Mouse (Mus musculus): ENCODE data around the gene Plppr3. TPM values are rescaled to one million over a fixed set of nuclear protein-coding genes. Genes with fewer than 3 reads are reported as not detected.

The Plppr3 gene
- polyA plus RNA-seq, 1 experiment from 2014 or later = 102 TPM

DNA sequence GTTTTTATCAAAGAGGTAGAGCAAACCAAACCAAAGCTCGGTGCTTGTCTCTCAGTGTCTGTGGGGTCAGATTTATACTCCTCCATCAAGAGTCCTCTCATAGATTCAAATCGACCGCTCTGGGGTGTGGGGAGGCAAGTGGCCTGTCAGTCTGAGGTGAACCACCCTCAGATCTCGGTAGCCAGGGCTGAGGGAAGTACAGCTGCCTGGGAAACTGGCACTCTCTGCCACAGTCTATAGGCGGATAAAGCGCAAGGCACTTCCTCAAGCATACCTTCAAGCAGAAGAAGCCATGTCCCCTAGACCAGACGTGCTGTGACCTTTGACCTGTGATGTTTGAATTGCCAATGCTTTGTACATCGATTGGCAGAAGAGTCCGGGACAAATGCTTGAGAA, 41.6 kb downstream of the Plppr3 start:
- H3K9me3 ChIP-seq = no peaks in the 10 kb centered on the region
- H3K4me3 ChIP-seq = no peak overlapping the region
- DNase-seq (ENCODE audit: extremely low spot score, low spot score) = no peak
- H3K36me3 ChIP-seq (replicated peaks) = no peaks in the 10 kb centered on the region
- H3K4me1 ChIP-seq = peaks cover 7% of the 10 kb centered on the region; the same call in 1 of the 2 replicates
- H3K27me3 ChIP-seq (ENCODE audit: poor library complexity, severe bottlenecking) = no peaks in the 10 kb centered on the region
- WGBS = 79% methylated on average over 9 of the region's 9 CpGs
- H3K27ac ChIP-seq = no peak overlapping the region

GRCm38 (mm10) chr10:79832026-79832785, 42.2 kb downstream of the Plppr3 start:
- H3K36me3 ChIP-seq (replicated peaks) = no peaks in the 10 kb centered on the region
- no peak overlapping the region for H3K27ac ChIP-seq
- H3K4me1 ChIP-seq = peaks cover 7% of the 10 kb centered on the region; the same call in 1 of the 2 replicates
- no peak overlapping the region for H3K4me3 ChIP-seq
- no peaks in the 10 kb centered on the region for H3K27me3 ChIP-seq (ENCODE audit: poor library complexity, severe bottlenecking)
- DNase-seq (ENCODE audit: extremely low spot score, low spot score) = no peak
- 88% methylated on average over 7 of the region's 7 CpGs for WGBS
- H3K9me3 ChIP-seq = no peaks in the 10 kb centered on the region

DNA sequence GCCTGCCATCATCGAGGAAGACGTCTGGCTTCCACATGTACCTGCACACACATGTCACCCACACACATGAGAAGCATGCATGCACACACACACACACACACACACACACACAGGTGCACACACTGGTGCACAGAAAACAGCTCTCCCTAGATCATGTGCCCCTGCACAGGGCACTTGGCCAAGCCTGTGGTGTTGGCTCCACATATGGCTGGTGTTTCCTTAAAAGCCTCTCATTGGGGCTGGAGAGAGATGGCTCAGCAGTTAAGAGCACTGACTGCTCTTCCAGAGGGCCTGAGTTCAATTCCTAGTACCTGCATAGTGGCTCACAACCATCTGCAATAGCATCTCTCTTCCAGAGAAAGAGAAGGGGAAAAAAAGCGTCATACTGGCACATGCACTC, 42.9 kb downstream of the Plppr3 start:
- Histone ChIP-seq H3K27ac (no peak overlapping the region), H3K36me3 (replicated peaks) (no peaks in the 10 kb centered on the region), H3K4me1 (peaks cover 7% of the 10 kb centered on the region; the same call in 1 of the 2 replicates), H3K4me3 (no peak overlapping the region), H3K9me3 (no peaks in the 10 kb centered on the region), H3K27me3 (ENCODE audit: poor library complexity, severe bottlenecking) (no peaks in the 10 kb centered on the region)
- WGBS = 94% methylated on average over 3 of the region's 3 CpGs
- DNase-seq (ENCODE audit: extremely low spot score, low spot score) = no peak

DNA sequence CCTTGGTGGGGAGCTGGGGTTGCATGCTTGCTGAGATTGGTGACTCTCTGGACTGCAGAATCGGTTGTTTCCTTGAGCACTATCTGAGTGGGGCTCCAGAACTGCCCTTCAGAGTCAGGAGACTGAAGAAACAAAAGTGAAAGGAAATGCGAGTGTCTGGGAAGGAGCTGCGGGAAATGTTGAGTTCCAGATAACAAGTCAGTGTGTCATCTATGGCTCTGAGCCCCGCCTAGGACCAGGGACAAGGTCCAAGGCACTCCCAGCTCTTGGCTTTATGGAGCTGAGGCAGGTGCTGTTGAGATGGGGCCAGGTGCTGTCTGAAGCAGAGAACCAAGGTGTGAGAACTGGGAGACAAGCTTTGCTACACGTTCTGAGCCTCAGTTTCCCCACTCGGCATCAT, 50.0 kb downstream of the Plppr3 start:
- DNase-seq (ENCODE audit: extremely low spot score, low spot score) = no peak
- no peak overlapping the region for H3K27ac ChIP-seq
- WGBS = 77% methylated on average over 6 of the region's 6 CpGs
- peaks cover 15% of the 10 kb centered on the region for H3K4me1 ChIP-seq
- no peaks in the 10 kb centered on the region for H3K9me3 ChIP-seq
- H3K4me3 ChIP-seq = no peak overlapping the region
- H3K36me3 ChIP-seq (replicated peaks) = peaks cover 16% of the 10 kb centered on the region
- no peaks in the 10 kb centered on the region for H3K27me3 ChIP-seq (ENCODE audit: poor library complexity, severe bottlenecking)

DNA sequence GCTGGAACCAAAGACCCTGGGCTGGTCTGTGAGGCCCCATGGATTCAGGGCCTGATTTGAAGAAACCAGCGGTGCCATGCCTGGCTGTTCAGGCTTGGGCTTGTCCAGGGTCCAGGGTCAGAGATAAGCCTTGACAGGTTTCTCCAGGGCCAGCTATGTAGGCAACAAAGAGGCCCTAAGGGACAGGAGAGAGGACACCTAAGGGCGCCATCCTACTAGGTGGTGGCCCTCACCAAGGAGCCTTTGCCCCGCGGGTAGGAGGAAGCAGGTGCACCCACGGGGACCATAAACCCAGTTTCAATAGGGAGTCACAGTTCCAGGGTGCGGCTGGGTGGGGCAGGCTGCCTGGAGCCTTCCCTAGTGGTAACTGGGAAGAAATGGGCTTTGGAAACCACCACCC, 51.4 kb downstream of the Plppr3 start:
- Histone ChIP-seq H3K27ac (0 out of 2 replicates have a peak overlapping the region, but pooled peaks have one; percentile 22), H3K36me3 (replicated peaks) (peaks cover 30% of the 10 kb centered on the region), H3K27me3 (ENCODE audit: poor library complexity, severe bottlenecking) (no peaks in the 10 kb centered on the region), H3K4me3 (no peak overlapping the region), H3K9me3 (no peaks in the 10 kb centered on the region), H3K4me1 (peaks cover 18% of the 10 kb centered on the region)
- 77% methylated on average over 6 of the region's 6 CpGs for WGBS
- DNase-seq (ENCODE audit: extremely low spot score, low spot score) = no peak

DNA sequence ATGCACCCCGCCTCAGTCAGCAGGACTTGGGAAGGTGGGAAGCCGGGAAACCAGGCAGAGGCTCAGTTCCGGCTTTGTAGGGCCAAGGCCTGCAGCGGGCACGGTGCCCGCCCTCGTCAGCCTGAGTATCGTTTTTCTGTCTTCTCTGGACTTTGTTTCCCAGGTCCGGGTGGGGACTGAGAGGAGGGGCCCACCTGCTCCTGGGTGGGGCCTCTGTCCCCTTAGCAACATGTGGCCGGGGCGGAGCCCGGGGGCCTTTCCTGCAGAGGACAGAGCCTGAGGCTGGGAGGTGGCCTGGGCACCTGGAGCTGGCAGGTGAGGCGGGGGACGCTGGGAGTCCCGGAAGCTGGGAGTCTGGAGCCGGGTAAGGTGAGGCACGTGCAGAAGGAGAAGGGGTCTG, 52.1 kb downstream of the Plppr3 start:
- Histone ChIP-seq H3K36me3 (replicated peaks) (peaks cover 33% of the 10 kb centered on the region), H3K4me1 (peaks cover 18% of the 10 kb centered on the region), H3K4me3 (peak overlapping the region; percentile 8; the same call in 1 of the 2 replicates), H3K9me3 (no peaks in the 10 kb centered on the region), H3K27ac (peak overlapping the region; percentile 63), H3K27me3 (ENCODE audit: poor library complexity, severe bottlenecking) (no peaks in the 10 kb centered on the region)
- 34% methylated on average over 17 of the region's 17 CpGs for WGBS
- no peak for DNase-seq (ENCODE audit: extremely low spot score, low spot score)

- Histone ChIP-seq H3K4me1 (peaks cover 18% of the 10 kb centered on the region), H3K9me3 (no peaks in the 10 kb centered on the region), H3K4me3 (no peak overlapping the region), H3K36me3 (replicated peaks) (peaks cover 38% of the 10 kb centered on the region), H3K27me3 (ENCODE audit: poor library complexity, severe bottlenecking) (no peaks in the 10 kb centered on the region), H3K27ac (0 out of 2 replicates have a peak overlapping the region, but pooled peaks have one; percentile 63)
- no peak for DNase-seq (ENCODE audit: extremely low spot score, low spot score)
- 89% methylated on average over 12 of the region's 12 CpGs for WGBS
Observed at GRCm38 (mm10) chr10:79821731-79822130, 52.7 kb downstream of the Plppr3 start.

- DNase-seq (ENCODE audit: extremely low spot score, low spot score) = no peak
- Histone ChIP-seq H3K4me1 (peaks cover 18% of the 10 kb centered on the region), H3K4me3 (no peak within 1 kb of the TSS), H3K36me3 (replicated peaks) (peaks cover 47% of the 10 kb centered on the region), H3K9me3 (no peaks in the 10 kb centered on the region), H3K27me3 (ENCODE audit: poor library complexity, severe bottlenecking) (no peaks in the 10 kb centered on the region), H3K27ac (no peak within 1 kb of the TSS)
- 76% methylated on average over 11 of the region's 11 CpGs for WGBS
Observed at GRCm38 (mm10) chr10:79820782-79821181, 53.7 kb downstream of the Plppr3 start, which contains the start of gene Misp. Gene Misp (plus strand): TSS chr10:79820989.

DNA sequence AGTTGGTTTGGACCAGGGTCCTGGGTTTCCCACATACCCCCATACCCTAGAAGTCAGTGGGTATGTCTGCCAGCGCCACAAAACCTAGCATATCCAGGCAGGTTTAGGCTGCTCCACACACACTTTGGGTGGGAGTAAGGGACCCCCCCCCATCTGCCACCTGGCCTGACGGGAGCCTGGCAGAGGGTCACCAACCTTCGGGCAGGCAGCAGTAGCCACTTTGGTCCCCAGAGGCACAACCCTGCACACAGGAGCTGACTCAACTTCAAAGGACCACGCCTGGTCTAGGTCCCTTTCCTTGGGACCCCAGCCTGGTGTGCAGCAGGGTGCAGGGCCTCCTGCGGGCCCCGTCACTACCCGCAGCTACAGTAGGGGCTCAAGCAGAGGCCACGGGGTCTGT, 54.2 kb downstream of the Plppr3 start:
- WGBS = 91% methylated on average over 8 of the region's 8 CpGs
- peaks cover 18% of the 10 kb centered on the region for H3K4me1 ChIP-seq
- peaks cover 52% of the 10 kb centered on the region for H3K36me3 ChIP-seq (replicated peaks)
- H3K27ac ChIP-seq = no peak overlapping the region
- no peak for DNase-seq (ENCODE audit: extremely low spot score, low spot score)
- H3K9me3 ChIP-seq = no peaks in the 10 kb centered on the region
- no peak overlapping the region for H3K4me3 ChIP-seq
- H3K27me3 ChIP-seq (ENCODE audit: poor library complexity, severe bottlenecking) = no peaks in the 10 kb centered on the region

- DNase-seq (ENCODE audit: extremely low spot score, low spot score) = no peak
- Histone ChIP-seq H3K36me3 (replicated peaks) (peaks cover 57% of the 10 kb centered on the region), H3K9me3 (no peaks in the 10 kb centered on the region)
Observed at GRCm38 (mm10) chr10:79819606-79820005, 54.8 kb downstream of the Plppr3 start.

DNA sequence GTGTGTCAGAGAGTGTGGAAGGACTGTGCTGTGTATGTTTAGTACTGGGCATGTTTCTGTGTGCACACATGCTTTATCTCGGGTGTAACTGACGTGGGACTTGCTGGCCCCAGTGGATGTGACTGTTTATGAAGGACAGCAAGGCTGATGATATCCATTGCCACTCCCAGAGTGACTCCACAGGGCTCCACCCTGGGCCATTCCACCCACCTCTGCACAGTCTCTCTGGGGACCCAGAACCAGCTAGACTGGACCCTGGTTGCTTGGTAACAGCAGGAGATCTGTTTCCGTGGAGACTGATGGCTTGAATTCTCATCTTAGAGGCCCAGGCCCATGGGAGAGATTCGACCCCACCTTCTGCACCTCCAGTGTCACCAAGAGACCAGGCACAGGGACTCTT, 56.2 kb downstream of the Plppr3 start:
- peaks cover 57% of the 10 kb centered on the region for H3K36me3 ChIP-seq (replicated peaks)
- H3K4me1 ChIP-seq = peaks cover 16% of the 10 kb centered on the region
- DNase-seq (ENCODE audit: extremely low spot score, low spot score) = no peak
- no peak overlapping the region for H3K4me3 ChIP-seq
- no peaks in the 10 kb centered on the region for H3K27me3 ChIP-seq (ENCODE audit: poor library complexity, severe bottlenecking)
- no peak overlapping the region for H3K27ac ChIP-seq
- 83% methylated on average over 4 of the region's 4 CpGs for WGBS
- no peaks in the 10 kb centered on the region for H3K9me3 ChIP-seq

More at GRCm38 (mm10) chr10:79819606-79820005, 54.8 kb downstream of the Plppr3 start:
- peaks cover 18% of the 10 kb centered on the region for H3K4me1 ChIP-seq
- H3K27me3 ChIP-seq (ENCODE audit: poor library complexity, severe bottlenecking) = no peaks in the 10 kb centered on the region
- H3K4me3 ChIP-seq = no peak overlapping the region
- 93% methylated on average over 17 of the region's 17 CpGs for WGBS
- no peak overlapping the region for H3K27ac ChIP-seq

GRCm38 (mm10) chr10:79817111-79817510, 57.3 kb downstream of the Plppr3 start:
- no peak for DNase-seq (ENCODE audit: extremely low spot score, low spot score)
- Histone ChIP-seq H3K36me3 (replicated peaks) (peaks cover 65% of the 10 kb centered on the region), H3K4me1 (peaks cover 9% of the 10 kb centered on the region), H3K9me3 (no peaks in the 10 kb centered on the region), H3K27ac (no peak overlapping the region), H3K4me3 (no peak overlapping the region), H3K27me3 (ENCODE audit: poor library complexity, severe bottlenecking) (no peaks in the 10 kb centered on the region)
- WGBS = 74% methylated on average over 2 of the region's 2 CpGs

- WGBS = 88% methylated on average over 12 of the region's 12 CpGs
- DNase-seq (ENCODE audit: extremely low spot score, low spot score) = no peak
- no peak overlapping the region for H3K27ac ChIP-seq
- H3K27me3 ChIP-seq (ENCODE audit: poor library complexity, severe bottlenecking) = no peaks in the 10 kb centered on the region
- no peak overlapping the region for H3K4me3 ChIP-seq
- peaks cover 12% of the 10 kb centered on the region; the same call in 1 of the 2 replicates for H3K4me1 ChIP-seq
- H3K9me3 ChIP-seq = no peaks in the 10 kb centered on the region
- peaks cover 76% of the 10 kb centered on the region for H3K36me3 ChIP-seq (replicated peaks)
Observed at GRCm38 (mm10) chr10:79815671-79816494, 58.6 kb downstream of the Plppr3 start.
